14 mouse cellular contexts compared by ENCODE assay signal in the genomic region with DNA sequence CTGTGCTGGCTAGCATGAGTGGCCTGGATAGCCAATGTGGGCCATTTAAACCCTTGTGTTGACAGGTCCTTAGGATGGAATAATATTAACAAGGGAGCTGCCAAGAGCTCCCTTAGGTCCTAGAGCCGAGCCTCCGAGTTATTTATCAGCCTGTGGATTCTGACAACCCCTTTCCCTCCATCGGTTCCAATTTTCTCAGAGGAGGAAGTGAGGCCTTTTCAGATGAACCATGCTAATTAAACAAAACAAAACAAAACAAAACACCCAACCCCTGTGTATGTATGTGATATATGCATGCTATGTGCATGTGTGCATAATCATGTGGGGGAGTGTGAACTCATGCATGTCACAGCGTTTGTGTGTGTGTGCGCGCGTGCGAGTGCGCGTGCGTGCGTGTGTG. TPM values are rescaled to one million over a fixed set of nuclear protein-coding genes. Genes with fewer than 3 reads are reported as not detected.
DNase-seq lines count a peak whose midpoint lies in the region; ATAC-seq and TF ChIP-seq lines count a peak whose summit lies in the region.
"Had no signal": no experiment of that assay in that cellular context is flagged by ENCODE, and none has a peak within 500 bp of the region (broad histone marks: within the 10 kb centered on the region; RNA-seq: fewer than 3 reads in every experiment).

No protein-coding gene starts in this region.

- no peak for ATAC-seq in erythroblast, adult 5-6 weeks (replicated peaks; ENCODE audit: low FRiP score, poor library complexity, severe bottlenecking)
- ATAC-seq in kidney, postnatal 0 days (replicated peaks; ENCODE audit: low FRiP score, low read depth), result no peak
- ATAC-seq: forebrain, embryonic 16.5 days; intestine, postnatal 0 days had no signal

- peaks cover 45% of the 10 kb centered on the region for H3K36me3 ChIP-seq in erythroblast, embryonic 14.5 days (ENCODE audit: control insufficient read depth)
- H3K36me3 ChIP-seq in kidney, postnatal 0 days (ENCODE audit: insufficient read depth, low read length), result no peaks in the 10 kb centered on the region
- no peaks in the 10 kb centered on the region for H3K36me3 ChIP-seq in small intestine, adult 2 months (ENCODE audit: control insufficient read depth, insufficient read depth, low read length)
- H3K36me3 ChIP-seq: hindbrain, embryonic 12.5 days had no signal

- H3K27me3 ChIP-seq in erythroblast, embryonic 14.5 days (ENCODE audit: control insufficient read depth), result no peaks in the 10 kb centered on the region
- H3K27me3 ChIP-seq in kidney, postnatal 0 days (ENCODE audit: insufficient read depth, low read length), result no peaks in the 10 kb centered on the region
- H3K27me3 ChIP-seq in small intestine, adult 2 months (ENCODE audit: control insufficient read depth, insufficient read depth, low read length), result no peaks in the 10 kb centered on the region
- H3K27me3 ChIP-seq: hindbrain, embryonic 12.5 days had no signal

- H3K9ac ChIP-seq in kidney, postnatal 0 days (ENCODE audit: low read depth, low read length), result no peak overlapping the region
- H3K9ac ChIP-seq: hindbrain, embryonic 12.5 days had no signal

- peak; percentile 24 for DNase-seq in kidney, postnatal 0 days (ENCODE audit: low spot score)
- DNase-seq in kidney, adult 8-10 months, result no peak
- DNase-seq in induced T-regulatory cell, adult 2 months (ENCODE audit: low read depth), result peak; percentile 60
- DNase-seq in cerebellum, adult 11-12 months, result no peak
- DNase-seq in c-Kit-positive CD71-positive TER-119-positive erythroid progenitor cells, embryonic 14.5 days (ENCODE audit: low spot score), result no peak
- DNase-seq: gastrocnemius, postnatal 14 days; layer of hippocampus, postnatal 36 days; right cerebral cortex, adult 18-20 months had no signal

- TF ChIP-seq CTCF in kidney, postnatal 0 days (IDR thresholded peaks at IDR 0.05; ENCODE audit: low read depth), result no peak
- TF ChIP-seq CTCF in small intestine, adult 2 months (IDR thresholded peaks at IDR 0.05; ENCODE audit: extremely low read depth, insufficient read length, insufficient replicate concordance, low read depth, low read length), result no peak

- H3K4me3 ChIP-seq in erythroblast, embryonic 14.5 days (replicated peaks), result peak overlapping the region; percentile 82
- no peak overlapping the region for H3K4me3 ChIP-seq in kidney, postnatal 0 days (replicated peaks; ENCODE audit: low read depth, low read length)
- H3K4me3 ChIP-seq in small intestine, adult 2 months (ENCODE audit: low read depth, low read length), result no peak overlapping the region
- H3K4me3 ChIP-seq: hindbrain, embryonic 12.5 days had no signal

- H3K4me1 ChIP-seq in erythroblast, embryonic 14.5 days (ENCODE audit: control insufficient read depth), result peaks cover 89% of the 10 kb centered on the region
- H3K4me1 ChIP-seq in kidney, postnatal 0 days (replicated peaks; ENCODE audit: insufficient read depth, low read length), result 0 out of 2 replicates have a peak, but pooled peaks cover 10% of the 10 kb centered on the region
- H3K4me1 ChIP-seq in small intestine, adult 2 months (ENCODE audit: control insufficient read depth, insufficient read depth, insufficient read length, low read length), result peaks cover 8% of the 10 kb centered on the region

- WGBS in kidney, postnatal 0 days, result 72% methylated on average over 12 of the region's 12 CpGs
- 85% methylated on average over 12 of the region's 12 CpGs for WGBS in small intestine, adult 2 months

- no peaks in the 10 kb centered on the region for H3K9me3 ChIP-seq in erythroblast, embryonic 14.5 days (ENCODE audit: control insufficient read depth, low read length)
- no peaks in the 10 kb centered on the region for H3K9me3 ChIP-seq in kidney, postnatal 0 days (replicated peaks; ENCODE audit: low read length)
- H3K9me3 ChIP-seq: hindbrain, embryonic 12.5 days had no signal

- H3K27ac ChIP-seq in kidney, postnatal 0 days, result no peak overlapping the region
- 0 out of 2 replicates have a peak overlapping the region, but pooled peaks have one; percentile 9 for H3K27ac ChIP-seq in small intestine, adult 2 months (ENCODE audit: insufficient read depth, low read depth, low read length)
- H3K27ac ChIP-seq: hindbrain, embryonic 12.5 days had no signal

- H3K4me2 ChIP-seq in kidney, postnatal 0 days (ENCODE audit: low read length), result no peak overlapping the region
- H3K4me2 ChIP-seq: hindbrain, embryonic 12.5 days had no signal

- TF ChIP-seq POLR2A in small intestine, adult 2 months (IDR thresholded peaks at IDR 0.05; ENCODE audit: low read depth, low read length), result no peak

RNA-seq across cellular contexts. Expression of a gene that starts 3.3 kb away (rescaled TPM):
- 4.3 and 4.6 TPM in 2 replicates for polyA plus RNA-seq in erythroblast, embryonic 14.5 days (2012)
- 112 and 155 TPM in 2 replicates for total RNA-seq in erythroblast, adult 5-6 weeks (2015; ENCODE audit: low replicate concordance)
- 117 and 121 TPM in 2 replicates for total RNA-seq in erythroblast, adult 5-6 weeks (2017; ENCODE audit: low replicate concordance)
- polyA plus RNA-seq in kidney, postnatal 0 days (2015; fragmentation: Nextera tagmentation; extraction: Ambion mirVana), result 1.6 and 2.0 TPM in 2 replicates
- polyA plus RNA-seq in small intestine, adult 2 months (2012; rRNA removed), result 15.4 and 16.0 TPM in 2 replicates

Comparison
In these comparisons a context has a peak if more than half of its experiments do, and no peak if none do; other contexts are left out.
1. DNase-seq: peak in kidney, postnatal 0 days (single experiment) and induced T-regulatory cell, adult 2 months (single experiment); none in kidney, adult 8-10 months (0 of 2), cerebellum, adult 11-12 months (single experiment) and c-Kit-positive CD71-positive TER-119-positive erythroid progenitor cells, embryonic 14.5 days (single experiment).